Mouse (Mus musculus) small intestine, adult 2 months (tissue): ENCODE results near the gene Hax1. TPM values are rescaled to one million over a fixed set of nuclear protein-coding genes. Genes with fewer than 3 reads are reported as not detected.
A peak's percentile ranks its signal among the peaks of the same experiment; 100 is the strongest.

Experiments
- H3K27ac ChIP-seq: fragments of 200-500 bp; 2 replicates; pipeline ENCODE4 v1.5.1; 2012; ENCODE audit warnings: low read depth, low read length, control low read depth, inconsistent platforms; ENCODE audit not compliant: insufficient read depth
- H3K27me3 ChIP-seq: fragments of 200-500 bp; 2 replicates; pipeline ENCODE4 v1.6.1; 2012; ENCODE audit warnings: mild to moderate bottlenecking, moderate library complexity, low read length, inconsistent platforms; ENCODE audit not compliant: control insufficient read depth, insufficient read depth
- H3K36me3 ChIP-seq: fragments of 200-500 bp; 2 replicates; pipeline ENCODE4 v1.6.1; 2012; ENCODE audit warnings: mild to moderate bottlenecking, low read length, control low read depth, inconsistent platforms; ENCODE audit not compliant: control insufficient read depth, insufficient read depth
- H3K4me1 ChIP-seq: fragments of 200-500 bp; 2 replicates; pipeline ENCODE4 v1.6.1; 2012; ENCODE audit warnings: low read length, inconsistent platforms, mixed read lengths; ENCODE audit not compliant: control insufficient read depth, insufficient read depth, insufficient read length
- H3K4me3 ChIP-seq: fragments of 200-500 bp; 2 replicates; pipeline ENCODE4 v1.5.1; 2012; ENCODE audit warnings: low read depth, mild to moderate bottlenecking, control low read depth, inconsistent platforms, low read length, moderate library complexity
- CTCF ChIP-seq: fragments of 200-500 bp; IDR thresholded peaks from 2 replicates; pipeline ENCODE4 v1.5.1; 2012; ENCODE audit warnings: low read depth, mild to moderate bottlenecking, control low read depth, inconsistent platforms, low read length, moderate library complexity, mixed read lengths; ENCODE audit not compliant: insufficient replicate concordance, insufficient read length; ENCODE audit errors: extremely low read depth
- POLR2A ChIP-seq: fragments of 200-500 bp; IDR thresholded peaks from 2 replicates; pipeline ENCODE4 v1.6.1; 2012; ENCODE audit warnings: low read depth, mild to moderate bottlenecking, control low read depth, inconsistent platforms, low read length, moderate library complexity
- WGBS: fragments of 180-500 bp; shearing (Covaris S2); methylation state at CpG from one replicate; pipeline ENCODE4 v1.1.7; 2018; 5-methylcytosine and 5-hydroxymethylcytosine counted together
- polyA plus RNA-seq: library from polyadenylated mRNA; depleted of rRNA; stranded (reverse); fragments of >200 nt; gene quantifications from 2 replicates; pipeline ENCODE4 v1.2.3, GENCODE M21; 2012

The Hax1 gene
- polyA plus RNA-seq, 1 experiment: 22.1 TPM

DNA sequence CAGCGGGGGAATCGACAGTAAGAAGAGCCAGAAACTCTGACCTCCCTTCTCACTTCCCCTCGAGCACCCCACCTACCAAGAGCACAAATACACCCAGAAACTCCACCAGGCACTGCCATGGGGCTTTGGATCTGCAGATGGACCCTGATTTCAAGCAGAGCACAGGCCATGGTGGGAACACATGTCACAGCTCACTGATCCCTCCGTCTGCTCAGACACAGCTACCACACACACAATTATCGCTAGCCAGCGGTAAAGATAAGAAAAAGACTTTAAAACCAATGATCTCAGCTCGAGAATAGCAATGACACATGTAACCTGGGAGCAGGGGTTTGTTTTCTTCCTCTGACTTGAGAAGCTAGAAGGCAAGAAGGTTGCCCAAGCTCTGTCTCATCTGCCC lies 30.1 kb downstream of the Hax1 start:
- TF ChIP-seq POLR2A (no peak), CTCF (no peak)
- Histone ChIP-seq H3K27ac (no peak overlapping the region), H3K36me3 (no peaks in the 10 kb centered on the region), H3K27me3 (peaks cover 6% of the 10 kb centered on the region; the same call in 1 of the 2 replicates), H3K4me3 (no peak overlapping the region), H3K4me1 (no peaks in the 10 kb centered on the region)
- 37% methylated on average over 7 of the region's 7 CpGs for WGBS

DNA sequence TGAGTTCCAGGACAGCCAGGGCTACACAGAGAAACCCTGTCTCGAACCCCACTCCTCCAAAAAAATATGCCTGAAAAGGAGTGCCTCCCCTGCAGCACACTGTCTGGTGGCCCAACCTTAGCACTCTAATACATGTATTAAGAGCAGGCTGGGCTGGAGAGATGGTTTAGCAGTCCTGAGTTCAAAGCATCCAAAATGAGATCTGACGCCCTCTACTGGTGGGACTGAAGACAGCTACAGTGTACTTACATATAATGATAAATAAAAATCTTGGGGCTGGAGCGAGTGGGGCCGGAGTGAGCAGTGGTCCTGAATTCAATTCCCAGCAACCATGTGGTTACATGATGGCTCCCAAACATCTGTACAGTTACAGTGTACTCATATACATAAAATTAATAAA lies 31.6 kb downstream of the Hax1 start:
- no peaks in the 10 kb centered on the region for H3K4me1 ChIP-seq
- no peak overlapping the region for H3K4me3 ChIP-seq
- TF ChIP-seq CTCF: peak; percentile 22; the same call in 1 of the 2 replicates
- TF ChIP-seq POLR2A: no peak
- H3K27me3 ChIP-seq: peaks cover 17% of the 10 kb centered on the region
- no peaks in the 10 kb centered on the region for H3K36me3 ChIP-seq
- WGBS: 69% methylated on average over 4 of the region's 4 CpGs
- H3K27ac ChIP-seq: no peak overlapping the region

DNA sequence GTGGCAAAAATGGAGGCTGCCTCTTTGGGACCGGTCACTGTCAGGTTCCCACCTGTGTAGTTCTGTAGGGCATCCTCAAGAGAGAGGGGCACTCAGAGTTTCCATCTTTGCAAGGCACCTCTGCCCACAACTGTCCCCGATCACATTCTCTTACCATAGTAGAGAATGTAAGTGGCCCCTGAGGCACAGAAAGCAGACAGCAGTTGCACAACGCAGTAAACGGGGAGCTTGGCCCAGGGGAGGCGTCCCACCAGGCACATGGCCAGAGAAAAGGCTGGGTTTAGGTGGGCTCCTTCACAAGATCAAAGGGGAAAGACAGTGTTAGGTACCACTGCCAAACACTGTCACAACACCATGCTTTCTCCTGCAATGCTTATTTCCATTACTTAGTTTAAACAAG lies 32.6 kb downstream of the Hax1 start:
- Histone ChIP-seq H3K4me1 (no peaks in the 10 kb centered on the region; the same call in 1 of the 2 replicates), H3K4me3 (no peak overlapping the region), H3K36me3 (no peaks in the 10 kb centered on the region), H3K27ac (no peak overlapping the region), H3K27me3 (peaks cover 17% of the 10 kb centered on the region)
- no peak for TF ChIP-seq CTCF
- no peak for TF ChIP-seq POLR2A
- WGBS: 86% methylated on average over 5 of the region's 5 CpGs

DNA sequence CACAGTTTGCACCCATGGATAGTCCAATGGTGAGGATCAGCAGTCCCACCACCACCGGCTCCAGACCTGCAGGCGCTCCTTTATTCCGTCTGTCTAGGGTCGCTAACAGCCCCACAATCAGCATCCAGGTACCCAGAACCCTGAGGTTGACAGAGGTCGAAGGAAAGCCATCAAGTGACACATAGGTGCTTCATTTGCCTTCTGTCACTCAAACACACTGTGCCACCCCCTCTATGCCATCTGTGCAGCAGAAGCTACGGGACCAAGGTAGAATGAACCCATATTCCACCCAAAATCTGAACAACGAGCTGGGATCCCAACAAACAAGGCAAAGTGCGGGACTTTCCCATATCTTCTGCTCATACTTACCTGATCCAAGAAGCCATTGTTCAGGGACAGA lies 33.0 kb downstream of the Hax1 start:
- Histone ChIP-seq H3K27ac (no peak overlapping the region), H3K4me3 (no peak overlapping the region), H3K4me1 (no peaks in the 10 kb centered on the region; the same call in 1 of the 2 replicates), H3K27me3 (peaks cover 17% of the 10 kb centered on the region), H3K36me3 (no peaks in the 10 kb centered on the region)
- TF ChIP-seq POLR2A: no peak
- TF ChIP-seq CTCF: no peak
- WGBS: 88% methylated on average over 8 of the region's 8 CpGs

DNA sequence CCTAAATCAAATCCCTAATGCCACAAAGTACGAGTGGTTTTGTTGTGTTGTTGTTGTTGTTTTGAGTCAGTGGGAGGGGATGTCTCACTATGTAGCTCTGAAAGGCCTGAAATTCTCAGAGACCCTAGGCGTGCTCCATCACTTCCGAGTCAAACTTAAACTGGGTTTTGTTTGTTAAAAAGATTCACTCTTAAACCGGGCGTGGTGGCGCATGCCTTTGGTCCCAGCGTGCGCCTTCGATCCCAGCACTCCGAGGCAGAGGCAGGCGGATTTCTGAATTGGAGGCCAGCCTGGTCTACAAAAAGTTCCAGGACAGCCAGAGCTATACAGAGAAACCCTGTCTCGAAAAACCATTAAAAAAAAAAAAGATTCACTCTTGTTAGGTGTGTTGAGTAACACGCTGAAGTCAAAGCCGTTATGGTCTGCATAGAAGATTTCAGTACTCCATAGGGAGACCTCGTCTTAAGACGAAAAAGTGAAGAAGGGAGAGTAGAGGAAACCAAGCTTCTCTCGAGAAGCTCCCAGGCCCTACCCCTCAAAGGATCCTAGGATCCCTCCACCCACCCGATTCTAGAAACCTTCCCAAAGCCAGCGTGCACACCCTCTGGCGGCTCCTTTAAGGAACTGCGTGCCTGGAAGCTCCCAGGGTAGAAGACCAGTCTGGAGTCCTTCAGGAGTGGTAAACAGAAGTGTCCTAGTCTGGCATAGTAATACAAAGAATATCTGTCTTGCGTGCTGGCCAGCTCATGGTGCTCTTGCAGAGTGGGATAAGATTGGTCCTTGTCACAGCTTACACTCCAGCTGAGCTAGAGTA lies 34.4 kb downstream of the Hax1 start:
- H3K27me3 ChIP-seq: peaks cover 23% of the 10 kb centered on the region
- no peaks in the 10 kb centered on the region for H3K36me3 ChIP-seq
- 22% methylated on average over 22 of the region's 22 CpGs for WGBS
- TF ChIP-seq CTCF: peak; percentile 76; the same call in 1 of the 2 replicates
- TF ChIP-seq POLR2A: no peak
- peak overlapping the region; percentile 84 for H3K4me3 ChIP-seq
- H3K27ac ChIP-seq: peak overlapping the region; percentile 74
- H3K4me1 ChIP-seq: no peaks in the 10 kb centered on the region; the same call in 1 of the 2 replicates

DNA sequence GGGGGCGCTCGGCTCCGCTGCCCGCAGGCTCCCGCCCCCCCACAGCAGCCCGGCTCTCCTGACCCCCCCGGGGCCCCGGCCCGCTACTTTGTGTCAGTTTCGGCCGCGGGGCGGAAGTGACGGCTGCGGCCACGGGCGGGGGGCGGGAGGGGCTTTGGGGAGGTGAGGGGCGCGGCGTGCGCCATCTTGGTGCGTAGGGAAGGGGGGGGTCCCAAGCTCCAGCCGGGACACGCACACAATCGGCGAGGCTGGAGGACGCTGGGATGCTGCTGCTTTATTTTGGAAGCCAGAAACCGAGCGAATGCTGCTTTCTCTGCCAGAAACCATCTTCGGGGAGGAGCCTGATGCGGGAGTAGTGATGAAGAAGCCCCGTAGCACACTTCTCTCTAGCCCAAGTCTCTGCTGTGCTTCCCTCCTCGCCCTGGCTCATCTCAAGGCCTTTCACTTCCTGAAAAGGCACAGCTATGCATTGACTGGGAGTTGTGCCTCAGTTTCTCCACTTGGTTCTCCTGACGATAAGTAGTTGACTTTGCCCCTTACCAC lies 35.3 kb downstream of the Hax1 start, which contains the start of gene Atp8b2:
Atp8b2 (minus strand) TSS at position 288 of the 543 bp plus-strand sequence.
- 2% methylated on average over 34 of the region's 35 CpGs for WGBS
- TF ChIP-seq POLR2A: no peak
- no peak for TF ChIP-seq CTCF
- Histone ChIP-seq H3K4me3 (peak within 1 kb of the TSS; percentile 84), H3K27ac (peak within 1 kb of the TSS; percentile 74), H3K4me1 (no peaks in the 10 kb centered on the region; the same call in 1 of the 2 replicates), H3K27me3 (peaks cover 19% of the 10 kb centered on the region), H3K36me3 (no peaks in the 10 kb centered on the region)

DNA sequence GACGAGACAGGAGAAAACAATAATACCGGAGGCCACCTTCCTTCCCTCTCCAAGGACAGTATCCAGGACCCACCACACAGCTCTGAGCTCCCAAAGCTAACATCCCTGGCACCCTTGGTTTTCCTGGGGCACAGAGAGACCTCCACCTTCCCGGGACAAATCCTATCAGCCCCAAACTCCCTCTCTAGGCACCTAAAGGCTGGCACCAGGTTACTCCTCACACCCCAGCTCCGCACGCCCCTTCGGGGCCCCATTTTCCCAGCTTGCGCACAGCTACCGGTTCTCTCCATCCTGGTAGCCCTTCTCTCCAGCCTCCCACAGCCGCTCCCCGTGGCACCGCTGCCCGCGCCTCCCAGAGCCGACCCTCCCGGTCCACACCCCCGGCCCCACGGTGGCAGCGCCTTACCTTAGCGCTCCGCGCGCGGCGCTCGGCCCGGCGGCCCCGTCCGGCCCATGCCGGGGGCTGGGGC lies 35.8 kb downstream of the Hax1 start:
- Histone ChIP-seq H3K4me1 (no peaks in the 10 kb centered on the region; the same call in 1 of the 2 replicates), H3K27ac (peak overlapping the region; percentile 72), H3K4me3 (peak overlapping the region; percentile 84), H3K36me3 (no peaks in the 10 kb centered on the region), H3K27me3 (peaks cover 19% of the 10 kb centered on the region)
- WGBS: 1% methylated on average over 30 of the region's 30 CpGs
- TF ChIP-seq POLR2A (no peak), CTCF (no peak)
